Mouse (Mus musculus): ENCODE results near the gene Tmprss11b. TPM values are rescaled to one million over a fixed set of nuclear protein-coding genes. Genes with fewer than 3 reads are reported as not detected.

Gene Tmprss11b
- polyA plus RNA-seq, 1 experiment from 2014 or later: not detected

Other genes starting within 250 kb of the Tmprss11b start
- gene Tmprss11a, start 207.4 kb downstream of the Tmprss11b start, polyA plus RNA-seq (2015; fragmentation: Nextera tagmentation; extraction: Ambion mirVana): not detected in 2 replicates
- gene Tmprss11g, start 157.8 kb downstream of the Tmprss11b start, polyA plus RNA-seq (2015; fragmentation: Nextera tagmentation; extraction: Ambion mirVana): not detected in 2 replicates
- 0.09 TPM in 1 of 2 replicates, not detected in the other for gene Tmprss11f, start 43.9 kb downstream of the Tmprss11b start, polyA plus RNA-seq (2015; fragmentation: Nextera tagmentation; extraction: Ambion mirVana)
- gene Tmprss11e, start 69.5 kb upstream of the Tmprss11b start, polyA plus RNA-seq (2015; fragmentation: Nextera tagmentation; extraction: Ambion mirVana): not detected in 2 replicates
- 43.2 and 45.7 TPM in 2 replicates for gene Ythdc1, start 127.9 kb upstream of the Tmprss11b start, polyA plus RNA-seq (2015; fragmentation: Nextera tagmentation; extraction: Ambion mirVana)
- 0.11 TPM in 1 of 2 replicates, not detected in the other for gene Ugt2b34, start 230.6 kb upstream of the Tmprss11b start, polyA plus RNA-seq (2015; fragmentation: Nextera tagmentation; extraction: Ambion mirVana)

Data from limb, embryonic 13.5 days (tissue).